Mouse (Mus musculus): ENCODE data around the gene Enho. TPM values are rescaled to one million over a fixed set of nuclear protein-coding genes. Genes with fewer than 3 reads are reported as not detected.

Enho gene
- polyA plus RNA-seq, 1 experiment from 2014 or later: 25.0 TPM

GRCm38 (mm10) chr4:41633001-41633400 lies 7.1 kb downstream of the Enho start:
- ATAC-seq (peak; percentile 60), DNase-seq (ENCODE audit: low spot score) (peak; percentile 80)
- TF ChIP-seq CTCF (IDR thresholded peaks at IDR 0.05) (no peak), EP300 (IDR thresholded peaks at IDR 0.05) (peak; percentile 78)
- no peak overlapping the region for H3K27ac ChIP-seq (ENCODE audit: low read length)
- H3K27me3 ChIP-seq (replicated peaks; ENCODE audit: insufficient read depth, low read length): no peaks in the 10 kb centered on the region
- H3K9me3 ChIP-seq (ENCODE audit: low read length): no peaks in the 10 kb centered on the region
- WGBS: 50% methylated on average over 9 of the region's 9 CpGs
- H3K4me3 ChIP-seq (ENCODE audit: low read depth, low read length): no peak overlapping the region
- H3K4me1 ChIP-seq (ENCODE audit: insufficient read depth, low read depth, low read length): peaks cover 17% of the 10 kb centered on the region; the same call in 1 of the 2 replicates
- H3K9ac ChIP-seq (replicated peaks; ENCODE audit: low read depth): no peak overlapping the region
- no peaks in the 10 kb centered on the region for H3K36me3 ChIP-seq (ENCODE audit: insufficient read depth, low read length)
- H3K4me2 ChIP-seq (replicated peaks; ENCODE audit: low read depth, low read length): no peak overlapping the region

- ATAC-seq (no peak), DNase-seq (ENCODE audit: low spot score) (peak; percentile 51)
- peak overlapping the region; percentile 17; the same call in 1 of the 2 replicates for H3K4me2 ChIP-seq (replicated peaks; ENCODE audit: low read depth, low read length)
Observed at GRCm38 (mm10) chr4:41631390-41631789, 8.7 kb downstream of the Enho start.

GRCm38 (mm10) chr4:41630196-41630595 lies 9.9 kb downstream of the Enho start:
- H3K27me3 ChIP-seq (replicated peaks; ENCODE audit: insufficient read depth, low read length): no peaks in the 10 kb centered on the region
- no peaks in the 10 kb centered on the region for H3K9me3 ChIP-seq (ENCODE audit: low read length)
- H3K36me3 ChIP-seq (ENCODE audit: insufficient read depth, low read length): no peaks in the 10 kb centered on the region
- H3K4me3 ChIP-seq (ENCODE audit: low read depth, low read length): no peak overlapping the region
- peak; percentile 48 for ATAC-seq
- no peak overlapping the region for H3K4me2 ChIP-seq (replicated peaks; ENCODE audit: low read depth, low read length)
- TF ChIP-seq EP300 (IDR thresholded peaks at IDR 0.05): peak; percentile 37; the same call in 1 of the 2 replicates
- TF ChIP-seq CTCF (IDR thresholded peaks at IDR 0.05): no peak
- no peak overlapping the region for H3K9ac ChIP-seq (replicated peaks; ENCODE audit: low read depth)
- DNase-seq (ENCODE audit: low spot score): no peak
- WGBS: 29% methylated on average over 6 of the region's 6 CpGs
- no peak overlapping the region for H3K27ac ChIP-seq (ENCODE audit: low read length)
- peaks cover 17% of the 10 kb centered on the region; the same call in 1 of the 2 replicates for H3K4me1 ChIP-seq (ENCODE audit: insufficient read depth, low read depth, low read length)

More at GRCm38 (mm10) chr4:41631390-41631789, 8.7 kb downstream of the Enho start:
- no peaks in the 10 kb centered on the region for H3K36me3 ChIP-seq (ENCODE audit: insufficient read depth, low read length)
- no peak overlapping the region; the same call in 1 of the 2 replicates for H3K9ac ChIP-seq (replicated peaks; ENCODE audit: low read depth)
- no peak overlapping the region for H3K4me3 ChIP-seq (ENCODE audit: low read depth, low read length)
- no peaks in the 10 kb centered on the region for H3K9me3 ChIP-seq (ENCODE audit: low read length)
- 5% methylated on average over 11 of the region's 11 CpGs for WGBS
- no peaks in the 10 kb centered on the region for H3K27me3 ChIP-seq (replicated peaks; ENCODE audit: insufficient read depth, low read length)
- peak overlapping the region; percentile 54 for H3K27ac ChIP-seq (ENCODE audit: low read length)
- TF ChIP-seq EP300 (IDR thresholded peaks at IDR 0.05): 0 out of 2 replicates have a peak, but pooled peaks have one; percentile 40
- no peak; the same call in 1 of the 2 replicates for TF ChIP-seq CTCF (IDR thresholded peaks at IDR 0.05)
- H3K4me1 ChIP-seq (ENCODE audit: insufficient read depth, low read depth, low read length): peaks cover 17% of the 10 kb centered on the region; the same call in 1 of the 2 replicates

GRCm38 (mm10) chr4:41628202-41628927 lies 11.8 kb downstream of the Enho start:
- TF ChIP-seq EP300 (IDR thresholded peaks at IDR 0.05) (no peak), CTCF (IDR thresholded peaks at IDR 0.05) (no peak)
- 11% methylated on average over 8 of the region's 8 CpGs for WGBS
- Histone ChIP-seq H3K9me3 (ENCODE audit: low read length) (no peaks in the 10 kb centered on the region), H3K9ac (replicated peaks; ENCODE audit: low read depth) (no peak overlapping the region), H3K27me3 (replicated peaks; ENCODE audit: insufficient read depth, low read length) (no peaks in the 10 kb centered on the region), H3K36me3 (ENCODE audit: insufficient read depth, low read length) (no peaks in the 10 kb centered on the region), H3K4me2 (replicated peaks; ENCODE audit: low read depth, low read length) (no peak overlapping the region), H3K4me3 (ENCODE audit: low read depth, low read length) (no peak overlapping the region), H3K27ac (ENCODE audit: low read length) (0 out of 2 replicates have a peak overlapping the region, but pooled peaks have one; percentile 3), H3K4me1 (ENCODE audit: insufficient read depth, low read depth, low read length) (peaks cover 17% of the 10 kb centered on the region; the same call in 1 of the 2 replicates)
- peak; percentile 52 for ATAC-seq
- DNase-seq (ENCODE audit: low spot score): peak; percentile 60

GRCm38 (mm10) chr4:41622071-41622470 lies 18.1 kb downstream of the Enho start:
- Histone ChIP-seq H3K4me3 (ENCODE audit: low read depth, low read length) (no peak overlapping the region), H3K9ac (replicated peaks; ENCODE audit: low read depth) (no peak overlapping the region), H3K36me3 (ENCODE audit: insufficient read depth, low read length) (no peaks in the 10 kb centered on the region), H3K4me2 (replicated peaks; ENCODE audit: low read depth, low read length) (no peak overlapping the region), H3K27ac (ENCODE audit: low read length) (no peak overlapping the region), H3K27me3 (replicated peaks; ENCODE audit: insufficient read depth, low read length) (no peaks in the 10 kb centered on the region), H3K4me1 (ENCODE audit: insufficient read depth, low read depth, low read length) (no peaks in the 10 kb centered on the region), H3K9me3 (ENCODE audit: low read length) (no peaks in the 10 kb centered on the region)
- 82% methylated on average over 14 of the region's 14 CpGs for WGBS
- DNase-seq (ENCODE audit: low spot score): no peak
- TF ChIP-seq CTCF (IDR thresholded peaks at IDR 0.05) (no peak), EP300 (IDR thresholded peaks at IDR 0.05) (no peak)
- ATAC-seq: no peak

- Histone ChIP-seq H3K9me3 (ENCODE audit: low read length) (no peaks in the 10 kb centered on the region), H3K27ac (ENCODE audit: low read length) (no peak overlapping the region), H3K4me1 (ENCODE audit: insufficient read depth, low read depth, low read length) (no peaks in the 10 kb centered on the region), H3K27me3 (replicated peaks; ENCODE audit: insufficient read depth, low read length) (no peaks in the 10 kb centered on the region), H3K4me2 (replicated peaks; ENCODE audit: low read depth, low read length) (no peak overlapping the region), H3K36me3 (ENCODE audit: insufficient read depth, low read length) (no peaks in the 10 kb centered on the region), H3K9ac (replicated peaks; ENCODE audit: low read depth) (no peak overlapping the region), H3K4me3 (ENCODE audit: low read depth, low read length) (no peak overlapping the region)
- no peak for TF ChIP-seq EP300 (IDR thresholded peaks at IDR 0.05)
- ATAC-seq (no peak), DNase-seq (ENCODE audit: low spot score) (no peak)
- WGBS: 46% methylated on average over 12 of the region's 12 CpGs
Observed at GRCm38 (mm10) chr4:41618916-41619746, 21.0 kb downstream of the Enho start.

Measured in lung, postnatal 0 days (tissue).